Mouse (Mus musculus) brain, embryonic 14.5 days (tissue): ENCODE measurements around the gene Tmbim6.

Source experiments
- CTCF ChIP-seq: fragments of 200-500 bp; IDR thresholded peaks from 2 replicates; pipeline ENCODE4 v1.5.1; 2012; ENCODE audit warnings: inconsistent platforms, mild to moderate bottlenecking, moderate library complexity, borderline replicate concordance; ENCODE audit not compliant: insufficient read depth, insufficient read length; ENCODE audit errors: extremely low read depth
- POLR2A ChIP-seq: fragments of 200-500 bp; IDR thresholded peaks from 2 replicates; pipeline ENCODE4 v1.6.1; 2012; ENCODE audit warnings: mild to moderate bottlenecking, inconsistent platforms, borderline replicate concordance; ENCODE audit not compliant: poor library complexity, insufficient read depth, insufficient read length, severe bottlenecking; ENCODE audit errors: extremely low read depth

GRCm38 (mm10) chr15:99430394-99430793 is 37.7 kb downstream of the Tmbim6 start:
- no peak for TF ChIP-seq POLR2A
- TF ChIP-seq CTCF = no peak
